Mouse (Mus musculus): ENCODE data around the gene Stambpl1. TPM values are rescaled to one million over a fixed set of nuclear protein-coding genes. Genes with fewer than 3 reads are reported as not detected.

Gene Stambpl1
- 1 to 10 TPM; 1.4 to 1.7 TPM for total RNA-seq (2021)
- long read RNA-seq, experiment 1, result 0 reads
- long read RNA-seq, experiment 2, partial matches to known transcripts, result 0 of 2 reads
- long read RNA-seq, experiment 2, other reads (novel, unspliced or antisense), result 1 of 2 reads

DNA sequence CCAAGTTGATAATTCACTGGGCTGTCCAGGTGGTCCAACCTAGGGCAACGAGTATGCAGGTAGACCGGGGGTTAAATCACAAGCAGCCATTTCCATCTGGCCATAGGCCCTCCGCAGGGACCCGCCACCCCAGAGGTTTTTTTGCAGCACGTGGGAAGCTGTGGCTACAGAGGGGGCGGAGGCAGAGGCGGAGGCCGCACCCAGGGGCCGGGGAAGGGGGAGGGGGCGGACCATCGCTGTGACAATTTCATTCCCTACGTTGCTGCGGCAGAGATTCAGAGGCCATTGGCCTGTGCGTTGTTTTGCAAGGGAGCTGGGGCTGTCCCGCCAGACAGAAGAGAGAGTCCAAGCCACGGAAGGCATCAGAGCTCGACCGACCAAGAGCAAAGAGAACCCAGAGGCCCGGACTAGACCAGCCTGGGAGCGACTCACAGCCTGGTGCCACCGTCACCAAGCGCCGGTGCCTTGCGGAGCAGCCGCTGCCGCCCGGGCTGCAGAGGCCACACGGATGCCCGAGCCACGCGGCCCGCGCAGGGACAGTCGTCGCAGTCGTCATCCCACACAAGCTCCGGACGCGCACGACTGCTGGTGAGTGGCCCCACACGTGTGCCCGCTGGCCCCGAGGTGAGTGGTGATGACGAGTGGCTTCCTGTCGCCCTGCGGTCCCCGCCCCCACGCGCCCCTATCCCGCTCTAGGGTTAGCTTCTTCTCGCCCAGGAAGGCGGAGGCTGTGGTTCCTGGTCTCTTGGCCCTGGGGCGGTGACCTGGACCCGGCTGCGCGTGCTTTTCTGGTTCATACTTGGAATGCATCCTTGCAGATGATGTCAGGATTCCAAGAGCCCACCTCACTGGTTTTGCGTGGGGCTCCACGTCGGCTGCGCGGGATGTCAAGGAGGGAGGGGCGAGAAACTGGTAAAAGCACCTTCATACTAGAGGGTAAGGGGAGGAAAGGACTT, at the start of gene Stambpl1:
Gene Stambpl1 (plus strand): TSS at position 222 of the 956 bp plus-strand sequence.
- DNase-seq, result peak; percentile 73
- intact Hi-C loops (cut with DNase I; ENCODE audit: low total_unique reads), result no loop called here

GRCm38 (mm10) chr19:34148421-34148820, 43.6 kb upstream of the Stambpl1 start:
- intact Hi-C loops (cut with DNase I; ENCODE audit: low total_unique reads), result no loop called here

DNA sequence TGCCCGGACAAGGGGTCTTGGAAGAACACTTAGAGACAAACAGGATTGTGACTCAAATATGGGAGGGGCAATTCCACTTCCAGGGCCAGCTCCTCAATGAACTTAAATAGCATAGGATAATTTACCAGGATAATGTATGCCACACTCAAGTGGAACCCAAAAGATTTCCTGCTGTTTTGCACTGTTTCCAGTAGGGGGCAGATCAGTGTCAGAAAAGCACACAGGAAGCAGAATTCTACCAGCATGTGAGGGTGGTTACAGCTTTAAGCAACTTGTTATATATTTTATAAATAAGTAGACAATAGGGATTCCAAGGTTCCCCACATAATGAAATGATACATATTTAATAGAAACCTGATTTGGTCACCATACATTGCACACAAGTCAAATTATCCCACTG, 40.1 kb upstream of the Stambpl1 start:
- intact Hi-C loops (cut with DNase I; ENCODE audit: low total_unique reads), result no loop called here

More at GRCm38 (mm10) chr19:34148421-34148820, 43.6 kb upstream of the Stambpl1 start:
- DNase-seq, result no peak

GRCm38 (mm10) chr19:34153263-34154144, 38.5 kb upstream of the Stambpl1 start:
- no peak for DNase-seq
- intact Hi-C loops (cut with DNase I; ENCODE audit: low total_unique reads), result no loop called here

More for the DNA sequence above, 40.1 kb upstream of the Stambpl1 start:
- no peak for DNase-seq

DNA sequence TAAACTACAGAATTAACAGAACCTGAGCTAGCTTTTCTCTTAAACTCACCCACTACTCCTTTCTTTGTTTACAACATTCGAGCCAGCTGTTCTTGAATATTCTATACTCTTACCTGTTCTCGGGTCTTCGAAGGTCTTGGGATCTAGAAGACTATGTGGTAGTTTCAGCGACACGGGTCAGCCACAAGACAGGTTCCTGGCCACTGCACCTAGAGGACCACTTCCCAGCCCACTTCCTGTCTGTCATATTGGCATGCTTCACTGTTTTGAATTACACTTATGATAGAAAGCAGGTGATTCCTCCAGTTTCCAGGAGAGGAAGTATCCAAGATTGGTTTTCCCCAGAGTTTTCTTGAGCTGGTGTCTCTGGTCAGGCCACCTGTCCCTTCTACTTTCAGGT, 29.3 kb upstream of the Stambpl1 start:
- DNase-seq, result no peak
- intact Hi-C loops (cut with DNase I; ENCODE audit: low total_unique reads), result no loop called here

DNA sequence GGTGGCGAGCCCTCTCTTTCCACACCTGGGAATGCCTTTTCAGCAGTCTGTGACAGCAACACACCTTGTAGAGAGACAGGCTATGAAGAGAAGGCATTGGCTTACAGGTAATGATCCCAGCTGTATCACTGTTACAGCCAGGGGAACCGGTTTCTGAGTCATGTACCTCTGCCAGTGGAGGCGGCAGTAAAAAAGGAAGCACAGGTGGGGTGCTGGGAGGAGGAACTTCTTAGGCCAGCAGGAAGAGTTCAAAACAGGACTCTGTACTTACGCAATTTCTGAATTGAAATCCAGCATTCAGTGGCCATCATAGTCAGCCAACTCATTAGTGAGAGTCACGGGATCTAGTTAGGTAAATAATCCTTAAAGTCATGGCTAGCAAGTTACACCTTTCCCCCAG, 26.1 kb upstream of the Stambpl1 start, which contains the start of gene Ankrd22:
Gene Ankrd22 (minus strand): TSS at position 163 of the 400 bp plus-strand sequence.
- no peak for DNase-seq
- intact Hi-C loops (cut with DNase I; ENCODE audit: low total_unique reads), result no loop called here

GRCm38 (mm10) chr19:34166386-34166785, 25.6 kb upstream of the Stambpl1 start:
- intact Hi-C loops (cut with DNase I; ENCODE audit: low total_unique reads), result no loop called here
- no peak for DNase-seq

DNA sequence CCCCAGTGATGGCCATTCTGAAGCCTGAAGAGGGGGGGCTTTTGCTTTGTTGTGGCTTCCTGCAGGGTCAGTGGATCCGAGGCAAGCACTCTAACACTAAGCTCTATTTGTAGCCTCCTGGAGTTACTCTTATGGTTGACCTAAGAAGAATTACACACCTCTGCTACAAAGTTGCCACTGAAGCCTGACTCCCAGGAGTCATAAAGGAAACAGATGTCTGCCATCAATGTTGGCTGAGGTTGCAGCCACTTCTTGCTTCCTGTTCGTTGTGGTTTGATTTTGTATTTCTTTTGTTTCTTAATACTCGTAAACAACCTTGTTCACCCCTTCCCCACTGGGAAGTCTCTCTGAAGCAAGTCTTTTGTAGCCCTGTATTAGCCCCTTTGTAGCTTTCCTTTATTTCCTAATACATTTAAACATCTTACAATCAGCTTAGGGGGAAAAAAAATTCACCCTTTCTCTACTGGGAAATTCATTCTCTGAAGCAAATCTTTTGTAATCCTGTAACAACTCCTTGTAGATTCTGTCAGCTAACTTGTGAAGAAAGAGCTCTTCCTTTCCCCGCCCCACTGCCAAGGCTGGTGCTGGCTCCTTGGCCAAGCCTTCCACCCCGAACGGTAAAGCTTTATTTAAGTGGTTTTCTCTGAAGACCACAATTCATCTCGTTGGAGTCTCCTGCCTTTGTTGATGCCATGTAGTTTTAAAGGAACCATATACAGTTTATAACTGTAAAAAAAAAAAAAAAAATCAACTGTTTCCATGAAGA, 23.9 kb upstream of the Stambpl1 start:
- intact Hi-C loops (cut with DNase I; ENCODE audit: low total_unique reads), result no loop called here
- no peak for DNase-seq

DNA sequence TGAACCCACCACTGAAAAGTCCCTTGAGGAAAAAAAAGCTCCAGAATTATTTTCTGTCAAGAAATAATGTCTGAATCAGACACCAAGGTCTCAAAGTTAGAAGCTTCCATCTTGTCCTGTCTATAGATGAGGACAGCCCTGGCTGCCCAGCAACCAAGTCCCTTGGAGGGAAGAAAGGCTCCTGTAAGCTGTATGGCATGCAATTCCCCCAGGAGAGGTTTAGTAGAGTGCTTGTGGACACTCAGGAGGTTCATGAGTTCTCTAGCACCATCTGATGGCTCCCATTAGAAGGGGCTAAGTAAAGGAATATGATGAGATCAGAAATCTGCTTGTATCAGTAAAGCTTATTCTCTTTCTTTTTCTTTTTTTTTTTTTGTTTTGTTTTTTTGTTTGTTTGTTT, 22.9 kb upstream of the Stambpl1 start:
- no peak for DNase-seq
- intact Hi-C loops (cut with DNase I; ENCODE audit: low total_unique reads), result no loop called here

GRCm38 (mm10) chr19:34171167-34171566, 20.9 kb upstream of the Stambpl1 start:
- intact Hi-C loops (cut with DNase I; ENCODE audit: low total_unique reads), result no loop called here
- DNase-seq, result no peak

DNA sequence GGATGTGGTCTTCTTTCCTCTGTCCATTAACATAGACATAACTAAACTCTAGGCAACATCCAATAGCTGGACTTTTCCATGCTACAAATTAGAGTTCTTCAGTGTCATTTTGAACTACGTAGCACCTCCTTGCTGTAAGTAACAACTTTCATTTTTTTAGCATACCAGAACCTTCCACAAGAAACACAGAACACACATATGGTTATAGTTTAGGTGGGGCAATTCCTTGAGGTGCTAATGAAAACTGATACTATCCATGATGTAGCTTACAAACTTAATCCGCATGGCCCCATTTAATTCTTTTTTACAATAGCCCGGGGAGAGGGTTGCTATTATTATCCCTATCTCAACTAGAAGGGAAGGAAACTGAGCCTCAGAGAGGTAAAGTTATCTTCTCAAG, 18.0 kb upstream of the Stambpl1 start:
- DNase-seq, result no peak
- intact Hi-C loops (cut with DNase I; ENCODE audit: low total_unique reads), result no loop called here

DNA sequence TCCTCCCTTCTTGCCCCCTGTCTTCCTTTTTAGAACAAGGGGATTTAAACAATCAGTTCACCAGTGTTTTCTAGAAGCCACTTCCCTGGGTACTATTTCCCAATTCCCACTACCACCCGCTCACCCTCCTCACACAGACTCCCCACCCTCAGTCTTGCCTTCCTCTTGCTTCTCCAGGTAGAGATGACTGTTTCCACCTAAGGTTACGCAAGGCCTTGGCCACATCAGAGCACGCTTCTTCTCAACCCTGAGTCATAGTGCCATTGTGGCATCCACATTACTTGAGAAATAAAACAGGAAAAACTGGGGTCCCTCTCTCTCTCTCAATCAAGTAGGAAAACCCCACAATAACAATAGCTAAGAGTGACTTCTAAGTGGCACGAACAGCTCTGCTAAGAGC, 12.9 kb upstream of the Stambpl1 start:
- intact Hi-C loops (cut with DNase I; ENCODE audit: low total_unique reads), result no loop called here
- no peak for DNase-seq

GRCm38 (mm10) chr19:34180316-34180715, 11.7 kb upstream of the Stambpl1 start:
- intact Hi-C loops (cut with DNase I; ENCODE audit: low total_unique reads), result no loop called here
- no peak for DNase-seq

DNA sequence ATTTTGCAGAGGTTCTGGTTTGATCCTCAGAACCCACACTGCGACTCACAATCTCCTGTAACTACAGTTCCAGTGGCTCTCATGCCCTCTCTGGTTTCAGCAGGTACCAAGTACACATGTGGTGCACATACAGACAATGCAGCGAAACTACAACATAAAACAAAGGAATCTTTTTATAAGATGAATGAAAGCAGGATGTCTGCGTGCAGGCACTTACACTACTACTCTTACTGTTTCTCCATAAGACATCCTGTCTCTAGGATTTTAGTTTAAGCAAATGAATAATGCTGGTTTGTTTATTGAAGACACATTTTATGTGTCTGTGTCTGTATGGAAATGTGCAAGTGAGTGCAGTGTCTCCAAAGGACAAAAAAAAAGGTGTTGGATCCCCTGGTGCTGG, 10.8 kb upstream of the Stambpl1 start:
- DNase-seq, result no peak
- intact Hi-C loops (cut with DNase I; ENCODE audit: low total_unique reads), result no loop called here

DNA sequence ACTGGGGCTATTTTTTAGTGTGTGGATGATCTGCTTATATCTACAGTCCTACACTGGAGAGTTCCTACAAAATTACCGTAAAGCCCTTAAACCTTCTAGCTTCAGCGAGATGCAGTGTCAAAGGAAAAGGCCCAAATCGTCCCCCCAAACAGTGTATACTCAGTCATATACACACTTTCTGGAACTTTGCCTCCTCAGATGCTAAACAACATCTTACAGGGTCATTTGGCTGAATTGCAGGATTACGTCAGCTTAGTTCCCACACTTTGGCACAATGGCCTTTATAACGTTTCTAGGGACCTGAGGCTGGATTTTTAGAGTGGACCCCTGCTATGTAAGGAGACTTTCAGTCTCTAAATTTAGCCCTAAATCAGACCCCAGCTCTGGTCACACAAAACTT, 9.5 kb upstream of the Stambpl1 start:
- intact Hi-C loops (cut with DNase I; ENCODE audit: low total_unique reads), result no loop called here

GRCm38 (mm10) chr19:34186845-34187244, 5.2 kb upstream of the Stambpl1 start:
- no peak for DNase-seq
- intact Hi-C loops (cut with DNase I; ENCODE audit: low total_unique reads), result no loop called here

More for the DNA sequence above, 9.5 kb upstream of the Stambpl1 start:
- DNase-seq, result no peak

DNA sequence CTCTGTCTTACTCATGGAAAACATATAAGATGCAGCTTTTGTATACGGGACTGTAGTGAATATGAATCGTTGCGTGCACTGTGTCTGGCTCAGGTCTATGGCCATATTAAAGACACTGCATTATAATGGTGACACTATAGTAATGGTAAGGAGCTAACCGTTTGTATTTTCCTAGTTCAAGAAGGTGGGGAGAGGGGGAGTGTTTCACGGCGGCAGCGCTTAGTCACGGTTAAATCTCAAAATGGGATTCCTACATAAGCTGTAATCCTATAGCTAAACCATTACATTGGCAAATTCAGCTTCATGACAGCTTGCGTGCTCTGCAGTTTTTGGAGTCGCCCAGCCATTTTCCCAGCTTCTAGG, 403 bp upstream of the Stambpl1 start:
- intact Hi-C loops (cut with DNase I; ENCODE audit: low total_unique reads), result no loop called here

DNA sequence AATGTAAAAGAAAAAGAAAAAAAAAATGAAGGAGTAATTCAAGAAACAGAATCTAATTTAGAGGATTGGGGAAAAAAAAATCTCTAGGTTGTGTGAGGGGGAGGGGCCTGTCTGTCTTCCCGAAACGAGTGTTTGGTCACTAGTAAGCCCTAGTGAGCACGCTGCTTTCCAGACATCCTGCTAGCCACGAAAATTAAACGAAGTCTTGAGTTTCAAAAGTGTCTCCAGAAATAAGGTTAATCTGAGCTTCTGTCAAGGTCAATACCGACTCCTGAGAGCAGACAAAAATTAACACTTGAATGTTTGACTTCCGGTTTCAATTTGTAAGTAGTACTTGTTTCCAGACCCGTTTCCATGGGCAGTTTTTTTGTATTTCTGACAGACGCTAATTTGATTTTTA, 1.1 kb downstream of the Stambpl1 start:
- no peak for DNase-seq
- intact Hi-C loops (cut with DNase I; ENCODE audit: low total_unique reads), result no loop called here

More for the DNA sequence above, 403 bp upstream of the Stambpl1 start:
- DNase-seq, result no peak

GRCm38 (mm10) chr19:34193683-34194082, 1.7 kb downstream of the Stambpl1 start:
- DNase-seq, result no peak
- intact Hi-C loops (cut with DNase I; ENCODE audit: low total_unique reads), result no loop called here
